Mouse (Mus musculus): ENCODE results near the gene Pygo2. TPM values are rescaled to one million over a fixed set of nuclear protein-coding genes. Genes with fewer than 3 reads are reported as not detected.

Gene Pygo2
- polyA plus RNA-seq, 1 experiment from 2014 or later, result 47.1 TPM

DNA sequence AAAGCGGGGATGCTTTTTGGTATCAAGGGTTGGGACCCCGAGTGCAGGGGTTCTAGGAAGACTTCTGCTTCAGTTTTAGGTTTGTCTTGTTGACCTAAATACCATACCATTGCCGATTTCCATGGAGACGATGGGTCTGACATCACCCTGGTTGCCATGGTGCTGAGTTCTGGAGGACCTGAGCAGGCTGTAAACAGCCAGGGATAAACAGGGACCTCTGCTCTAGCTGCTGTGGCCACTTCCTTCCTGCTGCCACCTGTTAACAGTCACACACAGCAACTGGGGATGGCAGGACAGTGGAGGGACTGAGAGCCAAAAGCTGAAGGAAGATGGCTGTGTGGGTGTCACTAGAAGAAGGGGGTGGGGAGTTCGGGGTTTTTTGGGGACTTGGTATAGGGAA, 7.3 kb downstream of the Pygo2 start:
- Histone ChIP-seq H3K9me3 (ENCODE audit: control insufficient read depth, low read length) (no peaks in the 10 kb centered on the region), H3K36me3 (replicated peaks; ENCODE audit: control insufficient read depth, insufficient read depth) (peaks cover 26% of the 10 kb centered on the region), H3K4me1 (replicated peaks; ENCODE audit: control insufficient read depth, insufficient read depth, low read length) (0 out of 2 replicates have a peak, but pooled peaks cover 4% of the 10 kb centered on the region), H3K27me3 (ENCODE audit: control insufficient read depth, insufficient read depth, low read length) (no peaks in the 10 kb centered on the region), H3K9ac (peak overlapping the region; percentile 38; the same call in 1 of the 2 replicates), H3K4me2 (replicated peaks) (peak overlapping the region; percentile 46), H3K27ac (no peak overlapping the region), H3K4me3 (replicated peaks; ENCODE audit: low read length) (peak overlapping the region; percentile 22)
- DNase-seq (ENCODE audit: low spot score) (no peak), ATAC-seq (ENCODE audit: low FRiP score) (no peak)
- 20% methylated on average over 5 of the region's 5 CpGs for WGBS

- Histone ChIP-seq H3K27ac (no peak overlapping the region), H3K27me3 (ENCODE audit: control insufficient read depth, insufficient read depth, low read length) (no peaks in the 10 kb centered on the region), H3K36me3 (replicated peaks; ENCODE audit: control insufficient read depth, insufficient read depth) (no peaks in the 10 kb centered on the region), H3K4me2 (replicated peaks) (no peak overlapping the region), H3K9me3 (ENCODE audit: control insufficient read depth, low read length) (no peaks in the 10 kb centered on the region), H3K4me1 (replicated peaks; ENCODE audit: control insufficient read depth, insufficient read depth, low read length) (0 out of 2 replicates have a peak, but pooled peaks cover 4% of the 10 kb centered on the region), H3K9ac (no peak overlapping the region), H3K4me3 (replicated peaks; ENCODE audit: low read length) (no peak overlapping the region)
- ATAC-seq (ENCODE audit: low FRiP score), result no peak
- 87% methylated on average over 2 of the region's 2 CpGs for WGBS
- no peak for DNase-seq (ENCODE audit: low spot score)
Observed at GRCm38 (mm10) chr3:89440691-89441090, 10.7 kb downstream of the Pygo2 start.

- 62% methylated on average over 13 of the region's 13 CpGs for WGBS
- Histone ChIP-seq H3K27me3 (ENCODE audit: control insufficient read depth, insufficient read depth, low read length) (no peaks in the 10 kb centered on the region), H3K4me3 (replicated peaks; ENCODE audit: low read length) (no peak overlapping the region), H3K36me3 (replicated peaks; ENCODE audit: control insufficient read depth, insufficient read depth) (no peaks in the 10 kb centered on the region), H3K9me3 (ENCODE audit: control insufficient read depth, low read length) (no peaks in the 10 kb centered on the region), H3K9ac (no peak overlapping the region), H3K27ac (no peak overlapping the region), H3K4me1 (replicated peaks; ENCODE audit: control insufficient read depth, insufficient read depth, low read length) (no peaks in the 10 kb centered on the region; the same call in 1 of the 2 replicates), H3K4me2 (replicated peaks) (no peak overlapping the region)
- DNase-seq (ENCODE audit: low spot score), result no peak
- ATAC-seq (ENCODE audit: low FRiP score), result no peak; the same call in 1 of the 2 replicates
Observed at GRCm38 (mm10) chr3:89448720-89449537, 18.9 kb downstream of the Pygo2 start.

DNA sequence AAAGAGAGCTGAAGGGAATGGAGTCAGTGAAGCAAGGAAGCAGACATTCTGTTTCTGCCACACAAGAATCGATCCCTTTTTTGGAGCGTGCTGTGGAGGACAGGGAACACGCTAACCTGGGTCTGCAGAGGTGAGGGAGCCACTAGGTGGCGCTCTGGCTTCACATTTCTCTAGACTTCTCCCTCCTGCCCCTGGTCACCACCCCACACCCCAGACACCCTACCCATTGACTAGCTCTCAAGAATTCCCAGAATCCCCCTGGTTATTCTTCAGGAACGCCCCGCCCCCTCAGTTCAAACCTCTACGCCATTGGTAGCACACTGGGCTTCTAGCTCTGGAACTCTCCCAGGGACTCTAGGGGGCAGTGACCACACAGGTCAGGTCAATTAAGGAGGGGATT, 19.5 kb downstream of the Pygo2 start:
- Histone ChIP-seq H3K36me3 (replicated peaks; ENCODE audit: control insufficient read depth, insufficient read depth) (no peaks in the 10 kb centered on the region), H3K27ac (no peak overlapping the region), H3K27me3 (ENCODE audit: control insufficient read depth, insufficient read depth, low read length) (no peaks in the 10 kb centered on the region), H3K4me3 (replicated peaks; ENCODE audit: low read length) (no peak overlapping the region), H3K9ac (no peak overlapping the region), H3K9me3 (ENCODE audit: control insufficient read depth, low read length) (no peaks in the 10 kb centered on the region), H3K4me2 (replicated peaks) (no peak overlapping the region), H3K4me1 (replicated peaks; ENCODE audit: control insufficient read depth, insufficient read depth, low read length) (no peaks in the 10 kb centered on the region; the same call in 1 of the 2 replicates)
- DNase-seq (ENCODE audit: low spot score) (peak; percentile 73), ATAC-seq (ENCODE audit: low FRiP score) (peak; percentile 51; the same call in 1 of the 2 replicates)
- 35% methylated on average over 7 of the region's 7 CpGs for WGBS

GRCm38 (mm10) chr3:89451916-89452315, 21.9 kb downstream of the Pygo2 start:
- WGBS, result 85% methylated on average over 1 of the region's 1 CpGs
- H3K4me1 ChIP-seq (replicated peaks; ENCODE audit: control insufficient read depth, insufficient read depth, low read length), result no peaks in the 10 kb centered on the region; the same call in 1 of the 2 replicates
- no peak overlapping the region for H3K4me3 ChIP-seq (replicated peaks; ENCODE audit: low read length)
- no peak overlapping the region for H3K4me2 ChIP-seq (replicated peaks)
- H3K27ac ChIP-seq, result no peak overlapping the region
- no peaks in the 10 kb centered on the region for H3K36me3 ChIP-seq (replicated peaks; ENCODE audit: control insufficient read depth, insufficient read depth)
- no peaks in the 10 kb centered on the region for H3K9me3 ChIP-seq (ENCODE audit: control insufficient read depth, low read length)
- no peak overlapping the region for H3K9ac ChIP-seq
- ATAC-seq (ENCODE audit: low FRiP score), result no peak
- H3K27me3 ChIP-seq (ENCODE audit: control insufficient read depth, insufficient read depth, low read length), result no peaks in the 10 kb centered on the region
- no peak for DNase-seq (ENCODE audit: low spot score)

- no peak within 1 kb of the TSS for H3K4me3 ChIP-seq (replicated peaks; ENCODE audit: low read length)
- no peaks in the 10 kb centered on the region for H3K27me3 ChIP-seq (ENCODE audit: control insufficient read depth, insufficient read depth, low read length)
- H3K9me3 ChIP-seq (ENCODE audit: control insufficient read depth, low read length), result no peaks in the 10 kb centered on the region
- ATAC-seq (ENCODE audit: low FRiP score) (no peak), DNase-seq (ENCODE audit: low spot score) (no peak)
- no peaks in the 10 kb centered on the region; the same call in 1 of the 2 replicates for H3K4me1 ChIP-seq (replicated peaks; ENCODE audit: control insufficient read depth, insufficient read depth, low read length)
- no peak within 1 kb of the TSS for H3K9ac ChIP-seq
- no peak within 1 kb of the TSS for H3K27ac ChIP-seq
- H3K36me3 ChIP-seq (replicated peaks; ENCODE audit: control insufficient read depth, insufficient read depth), result no peaks in the 10 kb centered on the region
- WGBS, result 75% methylated on average over 10 of the region's 10 CpGs
- H3K4me2 ChIP-seq (replicated peaks), result no peak within 1 kb of the TSS
Observed at GRCm38 (mm10) chr3:89454401-89455177, 24.6 kb downstream of the Pygo2 start, which contains the start of gene Pmvk. Pmvk (plus strand) TSS chr3:89454541.

DNA sequence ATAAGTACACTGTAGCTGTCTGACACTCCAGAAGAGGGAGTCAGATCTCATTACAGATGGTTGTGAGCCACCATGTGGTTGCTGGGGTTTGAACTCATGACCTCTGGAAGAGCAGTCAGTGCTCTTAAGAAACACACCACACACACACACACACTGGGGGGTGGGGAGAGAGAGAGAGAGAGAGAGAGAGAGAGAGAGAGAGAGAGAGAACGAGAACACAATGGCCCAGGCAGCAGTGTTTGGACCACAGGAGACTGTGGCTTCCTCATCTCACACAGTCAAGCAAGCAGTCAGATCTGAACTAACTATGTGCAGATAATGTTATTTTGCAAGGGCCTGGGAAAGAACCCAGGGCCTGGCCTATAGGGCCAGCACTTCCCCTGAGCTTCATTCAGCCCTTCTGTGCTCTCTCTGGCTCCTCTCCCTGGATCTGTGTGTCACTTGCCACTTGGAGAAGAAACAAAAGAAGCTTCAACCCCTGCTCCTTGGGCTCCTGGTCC, 25.8 kb downstream of the Pygo2 start:
- H3K36me3 ChIP-seq (replicated peaks; ENCODE audit: control insufficient read depth, insufficient read depth), result no peaks in the 10 kb centered on the region
- H3K4me1 ChIP-seq (replicated peaks; ENCODE audit: control insufficient read depth, insufficient read depth, low read length), result peaks cover 3% of the 10 kb centered on the region; the same call in 1 of the 2 replicates
- no peak overlapping the region for H3K4me2 ChIP-seq (replicated peaks)
- ATAC-seq (ENCODE audit: low FRiP score) (no peak), DNase-seq (ENCODE audit: low spot score) (no peak)
- H3K27ac ChIP-seq, result no peak overlapping the region
- H3K9ac ChIP-seq, result no peak overlapping the region
- no peaks in the 10 kb centered on the region for H3K27me3 ChIP-seq (ENCODE audit: control insufficient read depth, insufficient read depth, low read length)
- no peak overlapping the region for H3K4me3 ChIP-seq (replicated peaks; ENCODE audit: low read length)
- WGBS, result 43% methylated on average over 1 of the region's 1 CpGs
- no peaks in the 10 kb centered on the region for H3K9me3 ChIP-seq (ENCODE audit: control insufficient read depth, low read length)

GRCm38 (mm10) chr3:89456726-89457665, 27.0 kb downstream of the Pygo2 start:
- peak; percentile 64 for DNase-seq (ENCODE audit: low spot score)
- Histone ChIP-seq H3K36me3 (replicated peaks; ENCODE audit: control insufficient read depth, insufficient read depth) (no peaks in the 10 kb centered on the region), H3K4me2 (replicated peaks) (no peak overlapping the region), H3K27me3 (ENCODE audit: control insufficient read depth, insufficient read depth, low read length) (no peaks in the 10 kb centered on the region), H3K4me1 (replicated peaks; ENCODE audit: control insufficient read depth, insufficient read depth, low read length) (peaks cover 3% of the 10 kb centered on the region; the same call in 1 of the 2 replicates), H3K9me3 (ENCODE audit: control insufficient read depth, low read length) (no peaks in the 10 kb centered on the region), H3K9ac (no peak overlapping the region), H3K4me3 (replicated peaks; ENCODE audit: low read length) (no peak overlapping the region), H3K27ac (no peak overlapping the region)
- WGBS, result 33% methylated on average over 10 of the region's 10 CpGs
- no peak for ATAC-seq (ENCODE audit: low FRiP score)
